Mouse (Mus musculus) heart, adult 9 months (tissue): ENCODE data around the gene Dolpp1.

Source experiments
- DNase-seq, 2 experiments: peaks; one replicate each; pipeline ENCODE4 v3.0.0; 2022; ENCODE audit warnings: low spot score in 2 of 2

Gene Dolpp1

DNA sequence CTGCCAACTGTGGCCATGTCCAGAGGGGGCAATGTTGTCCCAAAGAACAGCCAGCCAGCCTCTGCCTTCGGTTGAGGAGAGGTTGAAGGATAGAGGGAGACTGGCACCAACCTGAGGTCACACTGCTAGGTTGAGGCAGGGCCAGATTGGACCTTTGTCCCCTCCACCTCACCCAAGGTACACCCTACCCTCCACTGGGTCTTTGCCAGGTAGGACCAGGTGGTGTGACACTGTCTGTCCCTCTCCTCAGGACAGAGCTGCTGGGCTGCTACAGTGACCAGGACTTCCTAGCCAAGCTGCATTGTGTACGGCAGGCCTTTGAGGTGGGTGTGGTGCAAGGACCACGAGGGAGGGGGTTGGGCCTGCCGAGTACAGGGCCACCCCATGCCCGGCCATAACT is 14.3 kb upstream of the Dolpp1 start:
- no peak for DNase-seq

DNA sequence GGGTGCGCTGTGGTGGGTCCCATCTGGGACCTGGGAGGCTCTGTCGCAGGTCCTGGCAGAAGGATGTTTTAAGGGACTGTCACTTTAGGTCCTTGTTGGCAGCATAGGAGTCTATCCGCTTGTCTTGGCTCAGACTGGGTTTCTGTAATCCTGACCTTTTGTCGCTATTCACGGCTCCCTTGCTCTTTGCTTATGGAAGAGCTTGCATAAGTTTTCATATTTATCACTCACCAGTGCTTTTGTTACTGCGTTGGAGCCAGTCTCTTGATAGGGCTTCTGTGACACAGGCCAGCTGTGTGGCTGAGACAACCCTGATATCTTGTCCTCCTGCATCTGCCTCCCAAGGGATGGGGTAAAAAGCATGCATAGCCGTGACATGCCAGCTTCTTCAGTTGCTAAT is 12.7 kb upstream of the Dolpp1 start:
- no peak for DNase-seq

DNA sequence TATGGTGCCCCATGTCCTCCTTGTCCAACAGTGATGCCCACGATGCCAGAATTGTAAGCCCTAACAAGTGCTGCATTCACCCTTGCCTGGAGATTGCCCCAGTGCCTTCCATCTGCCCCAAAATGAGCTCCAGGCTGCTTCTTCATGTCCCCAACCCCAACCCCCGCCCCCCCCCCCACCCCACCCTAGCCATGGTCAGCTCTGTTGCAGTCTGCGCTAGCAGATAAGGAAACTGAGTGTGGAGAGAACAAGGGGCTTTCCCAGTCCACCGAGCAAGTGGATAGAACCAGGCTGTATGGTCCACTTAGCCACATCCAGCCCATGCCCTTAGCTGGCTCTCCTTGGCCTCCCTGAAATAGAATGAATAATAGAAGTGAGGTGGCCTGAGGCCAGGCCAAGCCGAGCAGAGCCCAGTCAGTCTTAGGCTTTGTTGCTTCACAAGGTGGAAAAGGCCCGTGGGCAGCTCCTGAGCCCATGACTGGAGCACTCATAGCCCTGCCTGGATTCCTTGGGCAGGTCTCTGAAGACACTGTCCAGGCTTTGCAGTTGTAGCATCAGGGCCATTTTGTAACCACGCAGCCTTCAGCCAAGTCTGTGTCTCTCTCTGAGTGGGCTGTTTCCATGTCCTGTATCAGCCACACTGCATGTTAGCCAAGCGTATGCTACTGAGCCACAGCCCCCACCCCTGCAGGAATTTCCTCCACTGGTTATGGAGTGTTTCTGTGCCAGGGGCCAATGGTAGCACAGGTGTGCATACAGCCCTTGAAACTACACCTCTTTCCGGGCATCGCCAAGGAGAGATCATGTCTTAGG is 11.3 kb upstream of the Dolpp1 start:
- DNase-seq, result no peak

DNA sequence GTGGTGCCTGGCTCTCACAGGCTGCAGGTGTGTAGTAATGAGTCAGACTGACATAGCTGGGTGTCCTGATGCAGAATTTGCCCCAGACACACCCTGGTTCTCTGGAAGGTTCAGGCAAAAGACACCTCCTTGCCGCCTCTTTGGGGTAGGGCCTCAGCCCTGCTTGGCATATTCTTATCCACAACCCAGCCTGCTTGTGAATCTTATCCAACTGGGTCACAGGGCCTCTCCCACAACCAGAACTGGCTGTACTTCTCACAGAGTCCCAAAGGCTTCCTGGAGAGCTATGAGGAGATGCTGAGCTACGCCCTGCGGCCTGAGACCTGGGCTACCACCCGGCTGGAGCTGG is 10.7 kb upstream of the Dolpp1 start:
- peak; percentile 46 to 73 for DNase-seq

DNA sequence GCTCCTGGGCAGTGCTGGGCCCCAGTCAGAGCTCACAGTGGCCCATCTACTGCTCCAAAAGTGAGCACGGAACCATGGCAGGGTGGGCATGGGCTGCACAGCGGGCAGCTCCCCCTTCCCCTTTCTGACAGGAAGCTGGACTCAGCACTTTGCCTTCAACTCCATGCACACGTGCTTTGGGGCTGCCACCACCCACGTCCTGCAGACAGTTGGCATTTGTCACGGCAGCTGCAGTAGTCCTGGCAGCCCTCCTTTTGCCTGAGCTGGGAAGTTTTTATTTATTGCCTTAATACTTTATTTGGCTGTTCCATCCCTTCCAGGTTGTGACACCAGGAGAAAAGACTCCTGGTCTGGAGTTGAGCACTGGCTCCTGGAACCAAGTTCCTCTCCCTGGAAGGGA is 7.2 kb upstream of the Dolpp1 start:
- DNase-seq, result no peak

DNA sequence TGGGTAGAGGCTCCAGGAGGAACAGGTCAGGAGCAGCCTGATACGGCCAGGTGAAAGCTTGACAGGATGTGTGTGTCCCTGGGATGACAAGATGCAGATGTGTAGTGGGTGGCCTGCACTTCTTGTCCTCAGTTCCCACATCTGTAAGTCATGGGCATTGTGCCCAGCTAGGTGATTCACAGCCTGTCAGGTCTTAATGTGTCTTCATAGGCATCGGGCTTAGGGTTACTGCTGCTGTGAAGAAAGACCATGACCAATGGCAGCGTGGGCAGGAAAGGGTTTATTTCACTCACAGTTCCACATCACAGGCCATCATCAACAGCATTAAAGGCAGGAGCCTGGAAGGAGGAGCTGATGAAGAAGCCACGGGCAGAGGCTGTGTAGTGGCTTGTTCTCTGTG is 6.5 kb upstream of the Dolpp1 start:
- no peak for DNase-seq

DNA sequence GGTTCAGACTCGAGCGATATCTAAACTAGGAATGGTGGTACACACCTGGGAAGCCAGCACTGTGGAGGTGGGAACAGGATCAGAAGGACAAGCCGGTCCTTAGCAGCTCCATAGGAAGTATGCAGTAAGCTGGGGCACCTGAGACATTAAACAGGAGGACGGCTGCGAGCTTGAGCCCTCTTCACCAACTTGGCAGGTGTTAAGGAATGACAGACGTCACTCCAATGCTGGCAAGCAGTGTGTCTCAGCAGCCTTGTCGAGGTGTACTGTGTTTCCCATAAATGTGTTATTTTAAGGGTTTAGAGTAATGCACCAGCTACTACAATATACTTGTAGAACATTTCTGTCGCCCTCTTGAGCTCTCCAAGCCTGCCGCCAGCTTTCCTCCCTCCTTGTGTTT is 5.1 kb upstream of the Dolpp1 start:
- no peak for DNase-seq

DNA sequence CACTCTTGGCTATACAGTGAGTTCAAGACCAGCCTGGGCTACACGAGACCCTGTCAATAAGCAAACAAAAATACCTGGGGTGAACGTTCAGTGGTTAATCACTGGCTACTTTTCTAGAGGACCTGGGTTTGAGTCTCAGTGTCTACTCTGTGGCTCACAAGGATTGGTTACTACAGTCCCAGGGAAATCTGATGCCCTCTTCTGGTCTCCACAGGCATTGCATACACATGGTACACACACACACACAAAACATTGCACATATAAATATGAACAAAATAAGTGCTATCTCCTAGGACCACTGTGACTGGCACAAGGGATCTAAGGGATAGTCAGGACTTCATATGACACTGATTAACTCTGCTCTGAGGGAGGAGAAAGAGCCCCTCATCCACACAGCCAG is 3.1 kb upstream of the Dolpp1 start:
- DNase-seq, result no peak

DNA sequence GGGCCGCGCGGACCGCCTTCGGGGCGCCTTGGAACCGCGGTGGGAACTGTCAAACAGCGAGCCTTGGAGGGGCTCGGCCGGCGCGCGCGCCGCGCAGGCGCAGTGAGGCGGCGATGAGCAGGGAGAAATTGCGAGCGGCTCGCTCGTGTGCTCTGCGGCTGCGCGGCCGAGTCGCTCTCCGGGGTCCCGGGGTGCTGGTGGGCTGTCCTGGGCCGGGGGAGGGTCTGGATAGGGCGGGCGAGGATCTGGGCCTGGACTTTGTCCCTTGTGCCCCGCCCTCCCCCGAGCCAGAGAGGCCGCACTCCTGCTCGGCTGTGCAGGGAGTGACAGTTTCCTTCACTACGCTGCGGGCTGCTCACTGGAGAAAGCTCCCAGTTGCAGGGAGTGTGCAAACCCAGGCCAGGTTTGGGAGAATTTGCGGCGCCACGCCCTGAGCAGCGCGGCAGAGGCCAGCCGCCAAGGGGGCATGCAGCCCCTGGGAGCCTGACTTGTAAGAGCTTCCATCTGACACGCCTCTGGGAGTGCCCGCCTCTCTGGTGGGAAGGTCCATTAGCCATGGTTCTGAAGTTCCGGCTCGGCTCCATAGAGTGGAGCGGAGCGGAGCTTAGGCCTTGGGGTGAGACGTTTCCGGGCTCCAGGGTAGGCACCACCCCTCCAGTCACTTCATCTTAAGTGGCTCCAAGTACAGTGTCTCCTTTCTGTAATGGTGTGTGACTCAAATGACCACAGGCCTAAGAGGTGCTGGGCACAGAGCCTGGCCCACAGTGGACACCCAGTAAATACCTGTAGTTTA is 719 bp downstream of the Dolpp1 start:
- peak; percentile 83 to 84 for DNase-seq

DNA sequence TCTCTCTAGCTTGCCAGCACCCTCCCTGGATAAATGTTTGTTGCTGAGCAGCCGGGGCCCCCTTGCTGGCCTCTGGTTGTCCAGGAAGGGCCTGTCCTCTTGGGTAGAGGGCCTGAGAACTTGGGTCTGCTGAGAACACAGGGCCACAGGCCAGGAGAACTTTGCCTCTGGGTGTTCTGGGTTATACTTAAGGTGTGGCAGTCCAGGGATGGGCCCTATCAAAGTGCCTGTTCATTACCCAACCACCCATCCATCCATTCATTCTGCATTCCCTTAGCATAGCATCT is 1.3 kb downstream of the Dolpp1 start:
- DNase-seq, result no peak

DNA sequence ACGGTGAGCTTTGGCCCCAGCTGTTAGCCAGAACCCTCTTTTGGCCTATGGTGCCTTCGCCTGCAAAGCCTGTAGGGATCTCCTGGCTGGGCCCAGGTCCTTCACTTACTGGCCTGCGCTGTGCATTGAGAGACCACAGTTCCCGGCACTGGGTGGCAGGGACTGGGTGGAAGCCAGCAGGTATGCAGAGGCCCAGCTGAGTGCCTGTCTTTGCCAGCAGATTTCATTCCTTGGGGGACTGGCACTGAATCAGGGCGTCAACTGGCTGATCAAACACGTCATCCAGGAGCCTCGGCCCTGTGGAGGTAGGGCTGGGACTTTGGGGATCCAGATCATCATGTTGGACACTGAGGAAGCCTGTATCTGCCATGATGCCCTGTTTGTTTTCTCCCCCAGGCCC is 3.7 kb downstream of the Dolpp1 start:
- no peak for DNase-seq

DNA sequence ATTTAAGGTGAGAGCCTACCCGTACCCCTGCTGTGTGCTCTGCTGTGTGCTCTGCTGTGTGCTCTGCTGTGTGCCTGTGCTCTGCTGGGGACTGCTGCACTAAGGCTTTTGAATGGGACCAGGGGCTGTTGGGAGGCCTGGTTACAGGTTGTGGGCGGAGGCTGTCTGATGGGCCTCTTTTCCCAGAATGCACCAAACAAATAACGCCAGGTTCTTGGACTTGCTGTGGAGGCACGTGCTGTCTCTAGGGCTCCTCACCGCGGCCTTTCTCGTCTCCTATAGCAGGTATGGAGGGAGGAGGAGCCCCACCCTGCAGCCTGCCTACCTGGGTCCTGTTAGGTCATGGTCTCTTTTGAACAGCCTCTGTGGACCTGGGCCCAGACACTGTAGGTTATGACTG is 4.2 kb downstream of the Dolpp1 start:
- no peak for DNase-seq

DNA sequence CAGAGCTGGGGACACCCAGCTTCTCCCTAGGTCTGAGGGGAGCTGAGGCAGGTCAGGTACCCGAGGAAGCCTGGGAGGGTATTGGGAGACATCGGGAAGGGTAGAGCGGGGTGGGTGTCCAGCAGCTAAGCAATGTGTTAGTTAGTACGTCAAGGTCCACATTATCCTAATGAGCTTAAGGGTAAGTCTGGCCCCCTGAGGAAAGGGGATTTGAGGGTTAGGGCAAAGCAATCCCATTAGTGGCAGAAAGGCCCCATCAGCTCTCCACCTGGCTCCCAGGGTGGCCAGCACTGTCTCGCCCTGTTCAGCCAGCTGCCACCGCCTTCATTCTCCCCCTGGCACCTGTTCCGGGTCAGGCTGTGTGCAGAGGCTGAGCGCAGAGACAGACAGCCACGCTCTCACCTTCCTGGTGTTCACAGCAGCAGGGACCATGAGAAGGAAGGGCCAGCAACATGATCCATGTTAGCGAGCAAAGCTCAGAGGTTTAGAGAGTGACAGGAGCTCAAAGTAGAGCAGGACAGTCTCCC is 6.0 kb downstream of the Dolpp1 start:
- no peak for DNase-seq

DNA sequence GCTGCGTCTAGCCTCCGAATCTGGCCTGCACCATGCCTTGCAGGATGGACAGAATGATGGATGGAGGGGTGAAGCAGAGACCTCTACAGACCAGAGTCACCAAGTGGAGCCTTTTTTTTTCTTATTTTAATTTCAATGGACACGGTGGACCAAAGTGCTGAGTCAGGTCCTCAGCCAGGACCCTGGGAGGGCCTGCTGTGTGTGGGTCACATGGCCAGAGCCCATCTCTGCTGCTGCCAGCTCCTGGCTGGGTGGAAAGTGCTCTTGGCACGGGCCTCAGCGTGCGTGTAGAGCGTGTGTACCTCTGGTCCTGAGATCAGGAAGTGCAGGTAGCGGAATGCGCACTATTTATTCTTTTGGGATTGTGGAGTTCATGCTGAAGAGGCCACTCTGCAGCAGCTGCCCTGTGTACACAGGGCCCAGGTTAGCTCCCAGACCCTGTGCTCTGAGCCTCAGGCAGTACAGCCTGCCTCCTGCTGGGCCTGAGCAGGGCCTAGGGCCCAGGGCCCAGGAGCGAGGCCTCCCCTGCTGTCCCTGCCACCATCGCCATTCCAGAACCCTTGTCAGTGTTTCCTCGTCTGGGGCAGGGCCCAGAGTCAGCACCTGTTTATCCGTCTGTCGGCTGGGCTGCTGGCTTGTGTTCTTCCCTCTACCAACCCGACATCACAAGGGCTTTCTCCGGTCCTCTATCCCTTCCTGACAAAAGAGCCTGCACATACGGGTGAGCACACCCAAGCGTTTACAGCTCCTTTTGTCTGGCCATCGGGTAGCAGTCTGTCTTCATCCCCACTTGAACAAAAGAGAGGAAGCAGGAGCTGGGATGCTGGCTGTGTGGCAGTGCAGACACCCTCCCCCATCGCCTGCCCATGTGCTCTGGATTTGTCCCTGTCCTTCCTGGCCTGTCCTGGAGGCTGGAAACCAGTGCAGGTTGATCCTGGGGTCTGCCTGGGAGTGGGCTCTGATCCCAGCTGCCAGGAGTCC is 7.4 kb downstream of the Dolpp1 start:
- no peak for DNase-seq

DNA sequence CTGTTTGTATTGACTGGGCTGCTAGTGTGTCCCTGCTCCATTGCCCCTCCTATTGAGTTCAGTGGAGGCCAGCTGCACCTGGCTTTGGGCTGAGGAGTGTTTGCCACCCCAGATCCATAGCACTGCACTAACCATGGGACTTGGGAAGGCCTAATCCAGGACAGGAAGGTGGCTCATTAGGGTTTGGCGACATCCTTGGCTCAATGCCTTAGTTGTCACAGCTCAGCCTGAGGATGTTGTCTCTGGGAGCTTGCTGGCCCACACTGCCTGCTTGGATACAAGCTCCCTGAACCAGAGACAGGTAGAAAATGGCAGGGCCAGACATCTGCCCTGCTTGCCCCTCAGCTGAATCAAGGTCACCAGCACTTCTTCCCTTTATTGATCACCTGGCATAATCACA is 9.5 kb downstream of the Dolpp1 start:
- DNase-seq, result no peak

DNA sequence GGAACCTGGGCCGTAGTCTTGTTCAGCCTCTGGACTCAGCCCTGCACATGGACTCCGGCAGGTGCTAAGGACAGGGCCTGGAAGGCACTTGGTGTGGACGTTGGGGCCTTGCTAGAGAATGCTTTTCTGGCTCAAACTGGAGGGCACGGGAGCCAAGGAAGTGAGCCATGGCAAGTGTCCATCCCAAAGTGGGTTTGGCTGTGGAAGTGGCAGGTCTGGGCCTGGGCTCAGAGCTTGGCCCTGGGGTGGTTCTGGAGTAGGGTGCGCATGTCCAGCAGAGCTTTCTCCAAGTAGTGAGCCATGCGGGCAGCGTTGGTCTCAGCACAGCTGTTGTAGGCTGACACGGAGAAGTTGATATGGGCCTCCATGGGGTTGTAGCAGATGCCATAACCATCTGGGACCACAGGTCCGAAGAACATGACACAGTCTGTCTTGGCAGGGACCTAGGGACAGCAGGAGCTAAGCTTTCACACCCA is 10.3 kb downstream of the Dolpp1 start:
- peak; percentile 43 to 59 for DNase-seq

DNA sequence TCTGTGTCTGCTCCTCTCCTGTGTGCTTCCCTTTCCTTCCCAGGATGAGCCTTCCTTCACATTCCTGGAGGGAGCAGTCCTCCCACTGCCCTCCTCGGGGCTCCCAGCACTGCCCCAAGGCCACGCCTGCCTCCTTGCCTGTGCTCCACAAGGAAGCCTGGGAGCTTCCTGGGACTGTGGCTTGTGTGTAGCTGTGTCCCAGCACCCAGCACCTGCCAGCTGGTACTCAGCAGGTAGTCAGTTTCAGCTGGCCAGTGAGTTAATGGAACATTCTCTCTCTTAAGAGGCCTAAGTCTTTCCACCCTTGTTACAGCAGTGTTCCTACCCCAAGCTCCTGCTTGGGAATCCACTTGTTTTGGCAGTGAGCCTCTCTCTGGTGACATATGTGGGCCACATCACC is 10.8 kb downstream of the Dolpp1 start:
- DNase-seq, result no peak

DNA sequence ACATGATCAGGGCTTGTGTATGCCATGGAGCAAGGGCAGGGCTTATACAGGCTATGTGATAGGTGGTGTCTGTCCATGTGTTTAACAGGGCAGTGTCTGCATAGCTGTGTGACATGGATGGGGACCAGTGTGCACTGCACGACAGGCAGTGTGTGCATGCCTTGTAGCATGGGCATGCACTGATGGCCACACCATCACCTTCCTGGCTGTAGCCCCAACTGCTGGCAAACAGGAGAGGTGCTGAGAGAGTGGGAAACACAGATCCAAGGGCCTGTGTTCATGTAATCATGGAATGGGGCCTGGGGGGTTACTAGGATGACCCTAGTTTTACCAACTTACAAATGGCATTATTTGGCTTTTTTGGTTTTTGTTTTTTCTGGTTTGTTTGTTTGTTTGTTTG is 11.8 kb downstream of the Dolpp1 start:
- no peak for DNase-seq

DNA sequence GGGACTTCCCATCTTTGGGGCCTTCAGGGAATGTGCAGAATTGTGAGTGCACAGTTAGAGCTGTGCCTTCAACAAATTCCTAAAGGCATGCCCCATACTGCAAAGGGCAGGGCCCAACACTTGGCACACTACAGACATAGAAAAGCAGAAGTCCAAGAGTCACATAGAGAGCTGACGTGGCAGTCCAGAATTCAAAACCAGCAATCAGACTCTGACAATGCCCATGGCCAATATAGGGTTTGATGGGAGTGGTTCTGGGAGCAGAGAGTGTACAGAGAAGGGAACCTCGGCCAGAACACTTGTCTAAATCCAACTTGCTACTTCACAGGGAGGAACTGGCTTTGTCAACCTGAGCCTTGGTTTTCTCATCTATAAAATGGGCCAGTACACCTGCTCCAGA is 15.2 kb downstream of the Dolpp1 start:
- no peak for DNase-seq

DNA sequence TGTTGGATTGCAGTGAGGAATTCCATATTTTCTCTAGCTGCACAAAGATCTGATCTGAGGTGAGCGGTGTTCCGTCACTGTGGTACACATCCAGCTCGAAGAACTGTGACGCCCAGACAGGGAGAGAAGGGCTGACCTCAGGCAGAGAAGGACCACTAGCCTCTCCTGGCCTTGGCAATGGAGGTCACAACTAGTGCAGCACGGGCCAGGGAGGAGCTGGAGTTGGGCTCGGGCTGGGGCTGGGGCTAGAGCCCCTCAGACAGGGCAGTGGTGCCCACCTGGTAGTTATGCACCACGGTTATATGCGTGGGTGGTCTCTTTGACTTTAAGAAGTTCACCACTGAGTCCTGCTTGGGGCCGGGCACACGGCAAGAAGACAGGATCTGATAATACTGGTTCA is 15.7 kb downstream of the Dolpp1 start:
- no peak for DNase-seq

DNA sequence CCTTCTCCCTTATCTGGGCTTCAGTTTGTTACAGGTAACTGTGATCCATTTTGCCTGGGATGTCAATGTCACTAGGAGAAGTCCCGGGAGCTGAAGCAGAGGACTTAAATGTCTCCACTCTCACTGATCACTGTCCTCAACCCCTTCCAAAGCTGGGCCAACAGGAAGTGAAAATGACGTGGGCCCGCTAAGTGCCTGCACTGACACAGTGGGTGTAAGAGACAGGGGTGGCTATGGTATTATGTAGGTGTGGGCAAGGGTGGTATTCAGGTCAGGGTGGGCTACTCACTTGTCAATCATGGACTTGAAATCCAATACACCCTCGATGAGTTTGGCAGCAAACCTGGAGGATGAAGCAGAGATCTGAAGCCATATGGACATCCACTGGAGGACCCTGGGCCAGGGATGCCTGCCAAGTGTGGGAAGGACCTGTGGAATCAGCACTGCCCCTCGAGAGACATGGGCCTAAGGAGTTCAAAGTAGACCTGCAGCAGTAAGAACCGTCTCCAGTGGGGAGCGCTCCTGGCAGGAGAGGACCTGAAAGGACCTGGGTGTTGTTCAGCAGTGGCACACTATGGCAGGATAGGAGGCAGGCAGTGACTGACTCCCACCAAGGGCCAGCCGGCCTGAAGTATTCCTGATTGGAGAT is 16.5 kb downstream of the Dolpp1 start:
- DNase-seq, result no peak
